Mouse (Mus musculus) kidney, adult 2 months (tissue): ENCODE data around the gene Unc13c. TPM values are rescaled to one million over a fixed set of nuclear protein-coding genes. Genes with fewer than 3 reads are reported as not detected.

Experiments
- DNase-seq: peaks from one replicate; pipeline ENCODE4 v3.0.0; 2021
- H3K27ac ChIP-seq: fragments of 200-500 bp; 2 replicates; pipeline ENCODE4 v1.5.1; 2012; ENCODE audit warnings: low read depth, low read length, control low read depth, inconsistent platforms; ENCODE audit not compliant: insufficient read depth
- H3K27me3 ChIP-seq: fragments of 200-500 bp; replicated peaks from 2 replicates; pipeline ENCODE4 v1.6.1; 2012; ENCODE audit warnings: mild to moderate bottlenecking, moderate library complexity, low read length, inconsistent platforms; ENCODE audit not compliant: control insufficient read depth, insufficient read depth
- H3K36me3 ChIP-seq: fragments of 200-500 bp; 2 replicates; pipeline ENCODE4 v1.6.1; 2012; ENCODE audit warnings: mild to moderate bottlenecking, moderate library complexity, low read length, inconsistent platforms; ENCODE audit not compliant: control insufficient read depth, insufficient read depth
- H3K4me1 ChIP-seq: fragments of 200-500 bp; 2 replicates; pipeline ENCODE4 v1.6.1; 2011; ENCODE audit warnings: low read length; ENCODE audit not compliant: control insufficient read depth, insufficient read depth
- H3K4me3 ChIP-seq: fragments of 200-500 bp; 2 replicates; pipeline ENCODE4 v1.5.1; 2011; ENCODE audit warnings: mild to moderate bottlenecking, low read depth, low read length, control low read depth; ENCODE audit not compliant: insufficient read depth
- CTCF ChIP-seq: fragments of 200-500 bp; conservative IDR thresholded peaks from 2 replicates; pipeline ENCODE4 v1.5.1; 2011; ENCODE audit warnings: low read depth, mild to moderate bottlenecking, control low read depth, low read length, moderate library complexity, mixed read lengths; ENCODE audit not compliant: insufficient read depth, insufficient read length
- POLR2A ChIP-seq: fragments of 200-500 bp; IDR thresholded peaks from one replicate; pipeline ENCODE4 v1.6.1; 2011; ENCODE audit warnings: low read depth, low read length, control low read depth
- WGBS: fragments of 180-500 bp; shearing (Covaris S2); methylation state at CpG from one replicate; pipeline ENCODE4 v1.1.7; 2018; 5-methylcytosine and 5-hydroxymethylcytosine counted together
- polyA plus RNA-seq: library from polyadenylated mRNA; depleted of rRNA; stranded (reverse); fragments of >200 nt; gene quantifications from 2 replicates; pipeline ENCODE4 v1.2.3, GENCODE M21; 2012

The Unc13c gene
- polyA plus RNA-seq, 1 experiment, result 0.28 TPM

- Histone ChIP-seq H3K27me3 (no peaks in the 10 kb centered on the region), H3K36me3 (no peaks in the 10 kb centered on the region), H3K4me3 (no peak overlapping the region), H3K27ac (no peak overlapping the region), H3K4me1 (no peaks in the 10 kb centered on the region)
- DNase-seq, result no peak
- WGBS, result 67% methylated on average over 2 of the region's 2 CpGs
- no peak for TF ChIP-seq POLR2A
- TF ChIP-seq CTCF, result no peak
These were observed 213.6 kb downstream of the Unc13c start for GRCm38 (mm10) chr9:73755185-73755584.

- Histone ChIP-seq H3K27ac (no peak overlapping the region), H3K27me3 (no peaks in the 10 kb centered on the region), H3K4me3 (no peak overlapping the region), H3K36me3 (no peaks in the 10 kb centered on the region), H3K4me1 (no peaks in the 10 kb centered on the region)
- WGBS, result 45% methylated on average over 3 of the region's 3 CpGs
- no peak for TF ChIP-seq CTCF
- TF ChIP-seq POLR2A, result no peak
- no peak for DNase-seq
These were observed 215.3 kb downstream of the Unc13c start for GRCm38 (mm10) chr9:73753480-73753879.

GRCm38 (mm10) chr9:73751344-73751743 is 217.4 kb downstream of the Unc13c start:
- no peaks in the 10 kb centered on the region for H3K27me3 ChIP-seq
- DNase-seq, result no peak
- no peak overlapping the region for H3K27ac ChIP-seq
- no peaks in the 10 kb centered on the region for H3K4me1 ChIP-seq
- H3K36me3 ChIP-seq, result no peaks in the 10 kb centered on the region
- 95% methylated on average over 1 of the region's 1 CpGs for WGBS
- H3K4me3 ChIP-seq, result no peak overlapping the region
- TF ChIP-seq CTCF (no peak), POLR2A (no peak)

DNA sequence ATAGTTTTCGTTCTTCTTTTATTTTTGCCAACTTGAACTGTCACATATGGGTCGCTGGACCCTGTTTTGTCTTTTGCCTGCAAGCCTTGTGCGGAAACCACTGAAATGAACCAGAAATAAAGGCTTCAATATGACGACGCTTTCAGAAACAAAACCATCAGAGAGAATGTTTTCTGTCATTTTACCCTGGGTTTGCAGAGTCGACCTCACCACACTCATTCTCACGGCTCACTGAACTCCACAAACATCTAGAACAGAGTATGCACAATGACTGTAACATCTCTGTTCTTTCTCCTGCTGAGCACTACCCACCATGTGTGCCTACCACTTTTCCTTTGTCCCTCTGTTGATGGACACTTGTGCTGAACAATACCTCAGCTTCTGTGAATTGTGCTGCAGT is 234.3 kb downstream of the Unc13c start:
- Histone ChIP-seq H3K4me3 (no peak overlapping the region), H3K27ac (no peak overlapping the region), H3K27me3 (no peaks in the 10 kb centered on the region; the same call in 1 of the 2 replicates), H3K4me1 (no peaks in the 10 kb centered on the region), H3K36me3 (no peaks in the 10 kb centered on the region)
- WGBS, result 63% methylated on average over 7 of the region's 7 CpGs
- no peak for DNase-seq
- TF ChIP-seq POLR2A, result no peak
- no peak for TF ChIP-seq CTCF

DNA sequence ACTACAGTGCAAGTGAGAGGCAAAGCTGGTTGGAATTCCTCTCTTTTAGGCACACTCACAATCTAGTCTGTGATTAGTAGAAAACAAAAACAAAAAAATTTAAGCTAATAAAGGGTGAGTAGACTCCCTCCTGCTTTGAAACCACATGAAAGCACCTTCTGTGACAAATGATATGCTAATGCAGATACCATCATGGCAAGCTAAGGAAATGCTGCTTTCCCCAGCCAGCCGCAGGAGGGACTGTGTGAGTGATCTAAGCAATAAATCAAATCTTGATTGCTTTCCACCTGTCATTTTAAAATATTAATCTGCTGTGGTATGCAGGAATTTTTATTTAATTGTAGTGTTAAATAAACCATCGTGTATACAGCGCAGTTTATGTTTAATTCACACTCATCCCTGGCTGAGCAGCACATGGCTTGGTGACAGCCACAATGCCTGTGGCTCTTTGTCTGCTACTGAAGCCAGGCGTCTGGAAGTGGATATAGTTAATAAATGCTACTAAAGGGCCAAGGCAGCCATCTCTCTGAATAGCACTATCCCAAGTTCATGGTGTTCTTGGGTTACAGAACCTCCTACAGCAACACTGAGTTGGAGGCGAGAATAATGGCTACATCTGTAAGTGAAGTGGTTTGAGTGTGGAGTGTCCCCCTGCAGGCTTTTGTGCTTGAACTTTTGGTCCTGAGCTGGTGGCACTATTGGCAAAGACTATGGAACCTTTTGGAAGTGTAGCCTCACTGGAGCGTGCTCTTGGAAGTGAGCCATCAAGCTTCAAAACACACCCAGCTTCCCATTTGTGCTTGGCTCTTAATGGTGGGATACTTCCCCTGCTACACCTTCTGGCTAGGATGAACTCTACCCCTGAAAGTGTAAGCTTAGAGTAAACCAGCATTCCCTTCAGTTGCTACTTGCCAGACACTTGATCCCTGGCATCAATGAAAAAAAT is 242.8 kb downstream of the Unc13c start:
- Histone ChIP-seq H3K4me3 (no peak overlapping the region), H3K27ac (no peak overlapping the region), H3K27me3 (no peaks in the 10 kb centered on the region), H3K4me1 (no peaks in the 10 kb centered on the region), H3K36me3 (no peaks in the 10 kb centered on the region)
- no peak for DNase-seq
- TF ChIP-seq POLR2A, result no peak
- no peak for TF ChIP-seq CTCF
- WGBS, result 61% methylated on average over 6 of the region's 6 CpGs

GRCm38 (mm10) chr9:73724776-73725175 is 244.0 kb downstream of the Unc13c start:
- no peaks in the 10 kb centered on the region for H3K36me3 ChIP-seq
- TF ChIP-seq POLR2A (no peak), CTCF (no peak)
- no peak overlapping the region for H3K27ac ChIP-seq
- WGBS, result 85% methylated on average over 4 of the region's 4 CpGs
- H3K4me1 ChIP-seq, result no peaks in the 10 kb centered on the region
- no peaks in the 10 kb centered on the region for H3K27me3 ChIP-seq
- H3K4me3 ChIP-seq, result no peak overlapping the region
- no peak for DNase-seq

- 39% methylated on average over 4 of the region's 4 CpGs for WGBS
- no peak for DNase-seq
- TF ChIP-seq CTCF (no peak), POLR2A (no peak)
These were observed 255.3 kb downstream of the Unc13c start for GRCm38 (mm10) chr9:73713508-73713907.

More at GRCm38 (mm10) chr9:73713508-73713907, 255.3 kb downstream of the Unc13c start:
- Histone ChIP-seq H3K27ac (no peak overlapping the region), H3K4me3 (no peak overlapping the region), H3K27me3 (no peaks in the 10 kb centered on the region), H3K36me3 (no peaks in the 10 kb centered on the region), H3K4me1 (no peaks in the 10 kb centered on the region)
